Mouse (Mus musculus) ES-Bruce4 (cell line): Measurements from ENCODE around the gene Rex1bd.

Experiments used
- CTCF ChIP-seq: IDR thresholded peaks from one replicate; pipeline ENCODE4 v1.8.1; 2011; ENCODE audit warnings: low read depth, low read length
- EP300 ChIP-seq: IDR thresholded peaks from 2 replicates; pipeline ENCODE4 v1.6.1; 2011; ENCODE audit warnings: low read depth, low read length; ENCODE audit not compliant: insufficient read depth

DNA sequence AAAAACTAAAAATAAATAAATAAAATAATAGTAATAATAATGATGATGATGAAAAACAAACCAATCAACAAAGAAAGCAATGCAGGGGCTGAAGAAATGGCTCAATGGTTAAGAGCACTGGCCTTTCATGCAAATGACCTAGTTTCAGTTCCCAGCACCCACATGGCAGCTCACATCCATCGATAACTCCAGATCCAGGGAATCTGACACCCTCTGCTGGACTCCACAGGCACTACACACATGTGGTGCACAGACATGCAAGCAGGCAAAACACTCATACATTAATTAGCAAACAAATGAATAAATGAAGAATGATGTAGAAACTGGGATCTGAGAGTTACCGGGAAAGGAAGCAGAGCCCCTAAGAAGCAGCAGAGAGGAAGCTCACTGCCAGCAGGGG lies 46.9 kb downstream of the Rex1bd start:
- no peak for TF ChIP-seq EP300
- peak; percentile 20 for TF ChIP-seq CTCF
